Mouse (Mus musculus) left cerebral cortex, postnatal 14 days (tissue): ENCODE data around the gene Sfrp2. TPM values are rescaled to one million over a fixed set of nuclear protein-coding genes. Genes with fewer than 3 reads are reported as not detected.

Experiments
- DNase-seq, 2 experiments: peaks; one replicate each; pipeline ENCODE4 v3.0.0; 2021 to 2022; ENCODE audit warnings: low spot score in 2 of 2, mixed read lengths in 1 of 2
- intact Hi-C: fragments of 180-260 bp; cut with DNase I; formaldehyde crosslinking; loops from one replicate; pipeline ENCODE4 v1.15.1; 2025
- total RNA-seq, 2 experiments: library from RNA; stranded (reverse); gene quantifications; 2 replicates each; pipeline ENCODE4 v1.2.3; 2021

Gene Sfrp2
- total RNA-seq, 2 experiments from 2014 or later: 4.2 to 5.7 TPM

DNA sequence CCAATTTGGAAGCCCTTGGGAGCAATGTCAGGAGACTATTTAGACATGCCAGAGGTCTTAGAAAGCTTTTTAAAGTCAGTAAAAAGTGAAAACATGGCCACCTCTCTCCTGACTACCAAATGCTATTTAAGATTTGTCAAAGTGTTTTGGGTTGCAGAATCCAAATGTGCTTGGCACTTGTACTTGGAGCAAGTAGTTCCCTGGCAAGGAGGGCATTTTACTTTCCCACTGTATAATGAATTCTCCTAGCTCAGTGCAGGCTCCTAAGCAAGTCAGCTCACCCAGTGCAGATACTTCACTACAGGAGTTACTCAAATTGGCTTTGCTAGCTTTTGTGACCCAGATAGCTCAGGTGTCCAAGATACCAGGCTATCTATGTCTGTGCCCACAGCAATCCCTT lies 46.7 kb downstream of the Sfrp2 start:
- DNase-seq: peak in 1 of 2 experiments; percentile 16
- intact Hi-C loops: no loop called here

- no peak for DNase-seq
- intact Hi-C loops: no loop called here
These were observed 50.3 kb downstream of the Sfrp2 start for GRCm38 (mm10) chr3:83816372-83816925.

DNA sequence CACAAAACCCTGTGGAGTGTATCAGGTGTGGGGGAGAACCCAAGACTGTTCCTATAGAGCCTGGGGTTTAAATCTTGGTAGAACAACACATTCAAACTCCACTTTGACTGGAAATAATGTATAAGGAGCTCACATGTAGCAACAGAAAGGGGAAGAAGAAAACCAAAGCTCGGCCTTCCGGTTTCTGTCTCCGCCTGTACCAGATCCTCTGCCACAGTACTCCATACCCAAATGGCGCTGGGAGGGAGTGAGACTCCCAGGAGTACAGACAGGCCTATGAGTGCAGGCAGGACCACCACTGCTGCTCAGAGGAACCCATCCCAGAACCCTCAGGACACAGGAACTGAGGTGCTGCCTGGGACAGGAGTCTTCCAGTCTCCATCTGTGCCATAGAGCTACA lies 57.7 kb downstream of the Sfrp2 start:
- intact Hi-C loops: no loop called here

More for the DNA sequence above, 57.7 kb downstream of the Sfrp2 start:
- no peak for DNase-seq

Other genes starting within 250 kb of the Sfrp2 start
- under 1 TPM; 0.66 to 0.89 TPM for gene Tlr2, start 75.4 kb downstream of the Sfrp2 start, total RNA-seq